Mouse (Mus musculus) fibroblast of lung, adult 2 months (primary cell): ENCODE results near the gene Serhl.

Source experiments
- DNase-seq: peaks from one replicate; pipeline ENCODE4 v3.0.0-alpha.2; 2011; ENCODE audit warnings: low read depth

Serhl gene

DNA sequence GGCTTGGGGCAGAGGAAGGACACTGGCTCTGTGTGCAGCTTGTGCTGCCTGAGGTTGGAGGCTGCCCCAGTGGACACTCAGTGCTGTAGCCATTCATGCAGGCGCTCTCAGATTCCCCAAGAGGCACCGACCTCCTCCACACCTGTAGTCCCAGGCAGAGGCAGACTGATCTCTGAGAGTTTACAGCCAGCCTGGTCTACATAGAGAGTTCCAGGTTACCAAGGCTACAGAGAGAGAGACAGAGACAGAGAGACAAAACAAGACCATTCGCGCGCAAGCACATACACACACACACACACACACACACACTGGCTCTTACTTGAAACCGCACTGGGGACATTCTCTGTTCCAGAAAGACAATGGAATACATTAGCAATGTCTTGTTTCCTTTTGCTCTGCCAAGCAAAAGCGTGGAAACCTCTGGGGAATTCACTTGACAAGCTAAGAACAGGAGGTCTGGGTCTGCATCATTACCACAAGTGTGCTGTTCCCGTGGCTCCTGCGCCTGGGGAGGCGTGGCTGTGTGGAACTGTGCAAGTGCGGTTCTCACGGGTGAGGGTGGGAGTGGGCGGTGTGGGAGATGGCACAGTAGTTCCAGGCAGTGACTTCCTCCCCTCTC lies 5.2 kb upstream of the Serhl start:
- DNase-seq, result peak; percentile 22

DNA sequence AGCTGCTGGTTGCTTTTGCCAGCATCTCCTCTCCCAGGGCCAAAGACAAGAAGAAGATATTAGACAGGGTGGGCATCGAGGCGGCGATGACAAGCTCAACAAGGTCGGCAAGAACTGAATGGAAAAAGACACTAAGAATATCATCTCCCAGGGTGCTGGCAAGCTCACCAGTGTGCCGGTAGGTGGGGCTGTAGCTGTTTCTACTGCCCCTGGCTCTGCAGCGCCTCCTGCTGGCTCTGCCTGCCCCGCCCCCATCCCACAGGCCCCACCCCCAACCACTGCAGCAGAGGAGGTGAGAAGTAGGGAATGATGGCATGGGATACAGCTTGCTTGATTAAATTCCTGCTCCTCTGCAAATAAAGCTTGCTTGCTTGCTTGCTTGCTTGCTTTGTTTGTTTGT lies 3.4 kb upstream of the Serhl start:
- DNase-seq, result no peak

DNA sequence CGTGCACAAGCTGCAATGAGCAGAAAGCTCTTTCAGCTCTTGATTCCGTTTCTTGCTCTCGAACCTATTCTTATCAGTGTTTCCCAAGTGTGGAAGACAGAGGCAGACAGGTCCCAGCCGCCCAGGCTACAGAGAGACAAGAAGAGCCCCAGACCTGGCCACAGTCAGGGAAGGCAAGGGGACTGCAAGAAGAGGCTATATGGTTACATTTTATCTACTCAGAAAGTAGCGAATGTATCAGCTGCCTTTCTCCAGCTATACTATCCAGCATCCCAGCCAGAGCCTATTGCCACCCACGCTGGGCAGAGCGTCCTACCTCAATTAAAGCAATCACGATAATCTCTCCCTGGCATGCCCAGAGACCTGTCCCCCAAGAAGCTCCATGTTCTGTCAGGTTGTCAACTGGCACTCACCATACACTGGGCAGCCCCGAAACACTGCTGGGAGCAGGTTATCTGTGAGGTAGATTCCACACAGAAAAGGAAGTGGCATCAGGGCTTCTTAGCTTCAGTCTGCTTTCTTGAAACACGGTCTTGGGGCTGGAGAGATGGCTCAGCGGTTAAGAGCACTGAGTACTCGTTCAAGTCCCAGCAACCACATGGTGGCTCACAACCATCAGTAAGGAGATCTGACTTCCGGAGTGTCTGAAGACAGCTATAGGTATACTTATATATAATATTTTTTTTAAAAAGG lies 2.5 kb upstream of the Serhl start:
- no peak for DNase-seq

DNA sequence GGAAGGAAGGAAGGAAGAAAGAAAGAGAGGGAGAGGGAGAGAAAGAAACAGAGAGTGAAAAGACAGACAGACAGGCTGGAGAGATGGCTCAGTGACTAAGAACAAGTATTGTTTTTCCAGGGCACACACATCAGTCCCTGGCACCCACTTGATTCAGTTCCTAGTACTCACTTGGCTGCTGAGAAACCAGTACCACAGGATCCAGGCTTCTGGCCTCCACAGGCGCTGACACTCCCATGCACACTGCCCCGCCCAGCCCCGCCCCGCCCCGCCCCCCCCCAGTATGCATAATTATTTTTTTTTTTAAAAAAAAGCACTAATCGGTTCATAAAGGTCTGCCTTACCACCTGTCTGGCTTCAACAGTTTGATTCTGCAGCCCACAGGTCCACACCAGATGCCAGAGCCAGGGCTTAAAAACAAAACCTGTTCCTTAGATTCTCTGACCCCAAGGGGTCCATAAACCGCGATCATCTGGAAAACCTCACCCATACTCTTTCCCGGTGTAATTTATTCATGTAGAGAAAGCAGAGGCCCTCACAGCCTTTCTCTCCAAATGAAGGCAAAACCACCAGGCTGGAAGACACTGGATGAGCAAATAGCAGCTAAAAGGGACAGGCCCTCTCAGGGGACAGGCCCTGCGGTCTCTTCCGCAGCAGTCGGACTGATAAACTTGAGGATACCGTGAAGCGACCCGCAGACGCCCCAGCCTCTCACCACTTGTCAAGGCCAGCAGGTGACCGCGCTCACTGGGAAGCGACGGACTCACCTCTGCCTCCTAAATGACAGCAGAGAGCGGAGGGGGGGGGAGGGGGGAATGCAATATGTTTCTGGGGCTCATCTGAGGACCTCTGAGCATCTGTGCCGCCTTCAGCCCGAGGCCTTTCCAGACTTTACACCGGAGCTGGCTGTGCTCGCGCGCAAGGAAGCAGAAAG lies 544 bp upstream of the Serhl start:
- DNase-seq, result no peak

DNA sequence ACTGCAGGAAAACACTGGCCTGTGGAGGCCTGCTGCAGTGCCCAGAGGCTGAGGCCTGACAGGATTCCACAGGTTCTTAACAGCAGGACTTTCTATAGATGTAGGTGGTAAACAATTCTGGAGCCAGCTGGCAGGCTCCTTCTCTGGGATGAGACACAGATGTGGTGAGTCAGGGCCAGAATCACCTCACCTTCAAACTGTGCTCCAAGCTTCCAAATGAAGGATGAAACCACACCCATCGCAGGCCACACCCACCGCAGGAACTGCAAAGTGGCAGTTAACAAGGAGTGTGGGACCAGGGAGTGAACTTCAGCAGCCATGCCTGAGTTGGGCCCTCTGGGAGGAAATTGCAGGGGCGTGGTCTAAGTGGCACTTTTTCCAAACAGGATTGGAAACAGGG lies 1.6 kb downstream of the Serhl start:
- no peak for DNase-seq

DNA sequence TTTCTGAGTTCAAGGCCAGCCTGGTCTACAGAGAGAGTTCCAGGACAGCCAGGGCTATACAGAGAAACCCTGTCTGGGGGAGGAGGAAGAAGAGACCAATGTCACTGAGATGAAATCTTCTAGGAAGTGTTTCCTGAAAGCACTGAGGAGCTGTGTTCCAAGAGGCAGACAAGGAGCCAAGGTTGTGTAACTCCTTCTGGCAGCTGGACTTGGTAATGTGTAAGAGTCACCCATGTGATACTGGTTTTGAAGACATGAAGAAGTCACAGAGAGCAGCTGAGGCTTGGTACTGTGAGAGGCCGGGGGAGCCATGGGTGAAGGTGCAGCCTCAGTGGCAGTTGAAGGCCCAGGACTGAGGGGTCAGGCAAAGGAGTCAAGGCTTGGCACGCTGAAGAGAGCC lies 4.4 kb downstream of the Serhl start:
- no peak for DNase-seq

DNA sequence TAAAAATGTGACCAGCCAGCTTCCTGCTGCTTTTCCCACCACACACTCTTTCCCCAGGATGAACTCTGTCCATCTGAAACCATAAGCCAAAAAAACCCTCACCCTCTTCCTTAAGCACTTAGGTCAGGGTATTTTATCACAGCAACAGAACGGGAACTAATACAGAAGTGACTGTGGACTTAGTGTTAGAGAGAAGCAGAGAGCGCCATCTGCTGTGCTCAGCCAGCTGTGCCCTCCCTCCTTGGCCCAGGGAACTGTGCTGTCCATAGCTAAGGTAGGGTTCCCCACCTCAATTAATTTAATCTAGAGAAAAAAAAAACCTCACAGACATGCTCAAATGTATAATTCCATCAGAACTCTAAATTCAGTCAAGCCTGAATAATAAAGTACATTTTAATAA lies 6.6 kb downstream of the Serhl start:
- DNase-seq, result no peak

DNA sequence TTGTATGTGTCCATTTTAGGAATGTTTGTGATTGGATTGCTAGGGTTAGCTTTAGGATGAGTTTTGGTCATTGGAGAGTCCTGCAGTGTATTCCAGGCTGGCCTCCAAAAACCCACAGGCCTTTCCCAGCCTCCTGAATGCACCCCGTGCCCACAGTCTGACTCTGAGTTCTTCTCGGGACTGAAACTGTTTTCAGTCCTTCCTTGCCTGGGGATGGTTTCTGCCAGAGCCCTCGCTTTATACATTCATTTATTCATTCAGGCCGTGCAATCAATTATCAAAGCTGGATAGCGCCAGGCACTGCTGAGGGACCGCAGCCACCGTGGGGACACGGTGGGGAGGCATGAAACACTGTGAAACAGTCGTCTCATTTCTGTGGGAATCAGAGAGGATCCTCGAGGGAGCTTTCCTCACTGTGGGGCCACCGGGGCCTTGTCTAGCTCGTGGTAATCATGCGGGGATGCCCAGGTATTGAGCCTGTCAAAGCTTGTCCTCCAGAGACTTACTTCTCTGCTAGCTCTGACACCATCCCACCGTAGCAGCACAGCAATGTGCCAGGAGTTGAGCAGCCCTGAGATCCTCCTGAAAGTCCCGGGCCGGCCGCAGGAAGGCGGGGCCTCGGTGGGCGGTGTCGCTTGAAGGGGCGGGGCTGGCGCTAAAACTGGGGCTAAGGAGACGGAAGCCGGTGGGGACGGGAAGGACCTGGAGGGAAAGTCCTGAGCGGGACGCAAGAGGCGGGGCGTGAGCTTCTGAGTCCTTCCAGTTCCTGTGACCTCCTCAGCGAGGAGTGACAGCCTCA lies 10.4 kb downstream of the Serhl start:
- peak; percentile 70 for DNase-seq

DNA sequence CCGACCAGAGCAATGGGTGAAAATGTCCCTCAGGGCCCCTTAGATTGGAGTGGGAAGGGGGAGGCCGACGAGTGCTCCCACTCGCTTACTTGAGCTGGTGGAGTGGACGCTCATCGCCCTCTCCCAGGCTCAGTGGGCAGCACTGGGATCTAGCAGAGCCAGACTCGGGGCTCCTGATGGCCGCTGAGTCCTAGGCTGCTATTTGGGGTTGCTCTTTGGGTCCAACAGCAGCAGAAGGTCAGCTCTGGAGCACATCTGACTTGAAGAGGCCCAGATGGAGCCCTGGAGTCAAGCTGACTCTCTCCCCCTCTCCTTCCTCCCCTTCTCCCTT lies 11.0 kb downstream of the Serhl start:
- no peak for DNase-seq

DNA sequence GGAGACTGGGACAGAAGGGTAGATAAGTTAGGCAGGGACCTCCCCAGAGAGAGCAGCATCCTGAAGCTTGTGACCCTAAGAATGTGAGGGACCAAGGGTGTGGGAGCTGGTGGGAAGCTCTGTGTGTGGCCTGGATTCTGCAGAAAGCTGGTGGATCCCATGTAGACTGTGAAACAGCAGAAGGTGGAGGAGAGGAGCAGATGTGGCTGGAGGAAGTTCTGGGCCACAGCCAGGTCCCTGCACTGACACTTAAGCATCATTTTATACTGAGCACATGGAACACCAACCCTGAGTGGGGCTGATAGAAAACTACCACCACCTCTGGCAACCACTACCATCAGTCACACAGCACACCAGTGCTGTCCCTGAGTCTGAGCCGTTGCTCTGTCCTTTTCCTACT lies 13.8 kb downstream of the Serhl start:
- DNase-seq, result no peak

DNA sequence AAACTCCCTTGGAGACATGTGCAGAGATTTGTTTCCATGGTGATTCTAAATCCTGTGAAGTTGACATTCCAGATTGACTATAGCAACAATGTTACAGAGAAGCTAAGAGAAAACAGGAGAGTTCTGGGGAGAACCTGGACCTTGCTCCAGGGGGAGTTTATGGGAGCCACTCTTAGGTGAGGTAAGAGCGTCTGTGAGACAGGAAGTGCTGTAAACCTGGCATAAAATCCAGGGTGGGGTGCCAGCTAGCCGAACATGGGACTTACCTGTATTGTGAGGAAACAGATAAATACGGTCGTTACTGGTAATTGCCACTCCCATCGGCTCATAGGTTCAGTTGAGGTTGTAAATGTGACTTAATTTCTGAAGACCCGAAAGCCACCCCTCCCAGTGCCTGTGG lies 17.1 kb downstream of the Serhl start:
- DNase-seq, result no peak

DNA sequence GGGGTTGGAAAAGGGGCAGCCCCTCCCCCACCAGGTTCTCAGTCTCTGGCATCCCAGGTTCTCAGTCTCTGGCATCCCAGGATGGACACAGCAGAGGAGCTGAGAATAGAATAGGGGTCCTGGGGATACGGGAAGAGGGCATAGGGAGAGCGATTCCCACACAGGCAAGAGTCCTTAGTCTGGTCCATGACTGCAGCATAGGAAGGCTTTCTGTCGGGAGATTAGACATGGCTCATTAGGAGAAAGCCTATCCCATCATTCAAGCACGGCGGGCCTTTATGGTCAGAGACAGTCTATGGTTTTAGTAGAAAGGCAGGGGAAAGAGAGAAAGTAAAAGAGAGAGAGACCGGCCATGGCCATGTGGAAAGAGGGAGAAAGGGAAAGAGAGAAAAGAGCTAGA lies 18.5 kb downstream of the Serhl start:
- DNase-seq, result no peak

DNA sequence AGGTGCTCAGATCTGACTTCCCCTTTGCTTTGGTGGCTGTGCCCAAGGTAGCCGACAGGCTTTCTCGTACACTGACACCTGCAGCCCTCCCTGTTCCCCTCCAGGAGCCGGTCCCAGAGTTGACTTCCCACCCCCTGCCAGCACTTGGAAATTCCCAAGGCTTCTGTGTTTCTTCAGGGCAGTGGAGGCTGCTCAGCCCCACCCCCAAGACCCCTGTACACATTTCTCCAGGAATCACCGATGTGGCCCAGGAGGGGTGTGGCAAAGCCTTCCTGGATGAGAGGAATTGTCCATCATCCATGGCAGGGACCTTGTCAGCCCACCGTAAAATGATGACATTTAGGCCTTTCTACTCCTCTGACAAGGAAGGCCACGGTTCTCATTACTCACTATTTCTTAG lies 22.0 kb downstream of the Serhl start:
- no peak for DNase-seq

DNA sequence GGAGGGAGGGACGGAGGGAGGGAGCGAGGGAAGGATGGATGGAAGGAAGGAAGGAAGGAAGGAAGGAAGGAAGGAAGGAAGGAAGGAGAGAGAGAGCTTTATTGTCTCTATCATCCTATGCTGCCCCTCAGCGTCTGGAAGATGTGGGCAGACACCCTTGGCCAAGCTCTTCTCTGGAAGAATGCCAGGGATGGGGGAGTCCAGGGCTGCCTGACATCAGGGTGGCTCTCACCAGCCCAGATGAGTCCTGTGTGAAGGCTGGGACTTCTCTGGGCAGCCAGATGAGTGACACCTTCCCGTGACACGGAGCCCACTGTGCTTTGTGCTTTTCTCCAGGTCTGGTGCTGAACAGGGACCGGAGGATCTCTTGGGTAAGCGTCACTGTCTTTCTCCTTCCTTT lies 22.6 kb downstream of the Serhl start:
- no peak for DNase-seq

DNA sequence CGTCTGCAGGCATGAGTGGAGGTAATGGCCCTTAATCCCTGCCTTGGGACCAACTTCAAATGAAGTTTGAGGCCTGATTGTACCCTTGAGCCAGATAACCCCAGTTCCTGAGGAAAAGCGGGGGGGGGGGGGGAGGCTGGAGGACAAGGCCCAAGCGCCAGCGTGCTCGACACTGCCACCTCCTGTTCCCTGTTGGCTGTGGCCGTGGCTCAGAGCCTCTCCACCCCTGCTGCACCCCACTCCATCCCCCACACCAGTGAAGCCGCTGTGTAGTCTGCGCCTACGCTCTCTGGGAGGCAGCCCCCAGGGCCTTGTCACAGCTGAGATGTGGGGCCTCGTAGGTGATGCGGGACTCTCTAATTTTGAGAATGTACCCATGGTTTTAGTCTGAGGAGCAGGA lies 23.6 kb downstream of the Serhl start:
- no peak for DNase-seq

DNA sequence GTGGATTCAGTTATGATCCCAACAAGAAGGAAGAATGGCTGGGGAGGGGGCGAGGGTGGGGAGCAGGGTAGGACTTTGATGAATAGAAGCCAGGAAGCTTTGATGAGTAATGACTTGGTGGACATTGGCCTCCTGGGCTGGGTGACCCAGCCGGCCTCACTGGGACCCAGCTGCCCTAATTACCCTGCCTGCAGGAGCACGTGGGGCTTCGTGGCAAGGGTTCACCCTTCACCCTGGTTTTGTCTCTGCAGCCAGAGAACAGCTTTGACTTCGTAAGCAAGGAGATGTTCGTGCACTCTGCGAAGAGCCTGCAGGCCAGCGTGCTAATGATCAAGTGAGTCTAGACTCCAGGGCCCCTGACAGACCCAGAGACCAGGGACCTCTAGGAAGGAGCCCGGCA lies 24.8 kb downstream of the Serhl start:
- DNase-seq, result no peak

DNA sequence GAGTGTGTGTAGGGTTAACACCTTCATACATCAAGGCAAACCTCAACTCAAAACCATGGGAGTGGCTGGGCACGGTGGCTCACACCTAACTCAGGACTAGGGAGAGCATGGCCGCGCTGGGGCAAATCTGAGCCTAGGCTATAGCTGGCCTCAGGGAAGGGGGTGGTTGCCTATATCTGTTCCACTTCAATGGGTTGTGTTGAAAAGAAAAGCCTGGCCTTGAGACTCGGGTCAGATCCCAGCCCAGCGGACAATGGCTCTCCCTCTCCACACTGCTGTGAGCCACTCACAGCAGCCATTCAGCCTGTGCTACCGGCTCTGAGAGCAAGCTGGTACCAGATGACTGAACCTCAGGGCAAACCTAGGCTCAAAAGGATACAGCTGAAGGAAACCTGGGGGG lies 25.8 kb downstream of the Serhl start:
- no peak for DNase-seq

DNA sequence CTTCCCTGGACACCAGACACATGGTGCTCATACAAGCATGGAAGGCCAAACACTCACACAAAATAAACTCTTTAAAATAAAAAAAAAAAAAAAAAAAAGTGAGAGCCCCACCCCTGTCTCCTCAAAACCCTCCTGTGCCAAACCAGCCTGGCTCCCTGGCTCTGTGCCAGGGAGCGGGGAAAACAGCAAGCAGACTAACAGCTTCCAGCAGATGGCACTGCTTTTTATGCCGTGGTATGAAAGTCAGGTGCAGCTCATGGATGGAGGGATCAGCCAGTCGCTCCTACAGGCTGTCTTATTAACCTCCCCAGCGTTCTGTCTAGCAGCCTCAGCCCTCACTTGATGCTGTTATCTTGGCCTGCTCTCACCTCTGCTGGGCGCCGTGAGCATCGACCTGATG lies 29.1 kb downstream of the Serhl start:
- no peak for DNase-seq

DNA sequence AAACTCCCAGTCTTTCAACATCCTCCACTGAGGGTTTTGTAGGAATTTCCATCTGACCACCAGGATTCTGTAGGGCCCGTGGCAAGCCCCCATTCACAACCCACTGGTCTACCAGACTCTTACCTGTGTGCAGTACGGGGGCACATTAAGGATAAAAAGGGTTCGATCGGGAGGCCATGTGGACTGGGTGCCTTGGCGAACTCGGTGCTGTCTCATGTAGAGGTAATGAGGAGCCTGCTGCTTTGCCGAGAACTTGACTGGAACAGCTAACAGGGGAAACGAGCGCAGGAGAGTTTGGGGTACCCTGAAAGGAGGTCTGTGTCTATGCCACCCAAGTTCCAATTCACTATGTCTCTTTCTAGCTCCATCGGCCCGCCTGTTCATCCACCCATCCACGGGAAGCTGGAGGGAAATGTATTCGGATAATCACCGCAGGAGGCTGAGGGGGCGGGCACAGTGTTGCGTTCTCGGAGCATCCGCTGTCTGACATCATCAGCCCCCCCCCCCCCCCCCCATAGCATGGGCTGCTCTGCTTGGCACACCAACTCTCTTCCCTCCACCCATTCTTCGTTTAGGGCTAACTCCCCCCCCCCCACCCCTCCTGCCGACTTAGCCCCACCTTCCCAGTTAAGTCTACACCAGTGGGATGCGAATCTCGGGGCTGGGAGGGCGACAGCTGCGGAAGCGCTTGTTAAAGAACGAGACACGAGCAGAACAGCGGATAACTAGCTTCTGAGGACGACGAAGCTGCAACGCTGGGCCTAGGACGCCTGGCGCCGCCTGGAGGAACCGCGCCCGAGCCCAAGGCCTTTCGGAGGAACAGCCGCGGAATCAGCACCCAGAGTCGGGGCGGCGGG lies 32.6 kb downstream of the Serhl start:
- no peak for DNase-seq

DNA sequence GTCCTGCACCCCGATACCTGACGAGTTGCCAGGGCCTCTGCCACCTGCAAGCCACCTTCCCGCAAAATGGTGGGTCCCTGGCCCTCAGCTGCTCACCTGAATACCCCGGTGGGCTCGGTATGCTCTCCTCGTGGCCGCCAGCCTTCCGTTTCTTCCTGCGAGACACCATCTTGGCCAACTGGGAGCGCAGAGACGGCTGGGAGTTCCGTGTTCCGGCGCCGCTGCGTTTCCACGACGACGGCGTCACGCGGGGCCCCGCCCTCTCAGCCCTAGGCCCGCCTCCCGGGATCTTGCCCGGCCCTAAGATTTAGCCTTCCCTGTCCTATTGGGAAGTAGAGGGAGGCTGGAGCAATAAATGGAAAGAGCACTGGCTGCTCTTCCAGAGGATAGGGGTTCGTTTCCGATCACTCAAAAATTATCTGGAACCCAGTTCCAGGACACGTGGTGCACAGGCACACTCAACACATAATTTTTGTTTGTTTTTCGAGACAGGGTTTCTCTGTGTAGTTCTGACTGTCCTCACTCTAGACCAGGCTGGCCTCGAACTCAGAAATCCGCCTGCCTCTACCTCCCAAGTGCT lies 33.4 kb downstream of the Serhl start, which contains the start of gene Rrp7a:
Gene Rrp7a (minus strand): TSS at position 236 of the 580 bp plus-strand sequence.
- peak; percentile 76 for DNase-seq

DNA sequence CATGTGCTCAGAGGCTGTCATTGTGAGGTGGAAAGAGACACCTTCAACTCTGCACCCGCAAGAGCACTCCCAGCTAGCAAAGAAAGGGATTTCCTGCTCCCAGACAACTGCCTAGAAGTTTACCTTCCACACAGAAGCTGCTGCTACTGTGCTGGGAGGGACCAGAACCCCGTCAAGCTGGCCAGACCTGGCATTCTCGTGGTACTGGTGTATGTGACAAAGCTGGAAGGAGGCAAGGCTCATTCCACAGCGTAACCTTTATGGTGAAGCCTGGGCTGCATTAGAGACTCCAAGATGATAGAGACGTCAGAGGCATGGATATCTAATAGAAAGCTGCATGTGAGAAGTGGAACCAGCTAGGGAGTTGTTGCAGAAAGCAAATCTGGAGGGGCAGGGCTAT lies 35.3 kb downstream of the Serhl start:
- DNase-seq, result no peak
